Mouse (Mus musculus): ENCODE measurements around the gene Arhgap10. TPM values are rescaled to one million over a fixed set of nuclear protein-coding genes. Genes with fewer than 3 reads are reported as not detected.

Arhgap10 gene
- polyA plus RNA-seq, 1 experiment: 17.6 TPM

- no peaks in the 10 kb centered on the region for H3K79me2 ChIP-seq (ENCODE audit: control insufficient read depth, insufficient read depth)
- no peak overlapping the region for H3K4me3 ChIP-seq (ENCODE audit: insufficient read depth, poor library complexity, severe bottlenecking)
- no peak for TF ChIP-seq USF1 (IDR thresholded peaks at IDR 0.05; ENCODE audit: low read depth)
- no peak for TF ChIP-seq MYOG (IDR thresholded peaks at IDR 0.05; ENCODE audit: control insufficient read depth, extremely low read depth, insufficient read length)
- no peak for TF ChIP-seq FOSL1 (IDR thresholded peaks at IDR 0.05; ENCODE audit: insufficient read depth, low read length, poor library complexity, severe bottlenecking)
- no peak for TF ChIP-seq MYOD1 (IDR thresholded peaks at IDR 0.05; ENCODE audit: control insufficient read depth, insufficient read length, low read depth)
- no peak for TF ChIP-seq MAX (IDR thresholded peaks at IDR 0.05)
- no peak for TF ChIP-seq CTCF (IDR thresholded peaks at IDR 0.05; ENCODE audit: control insufficient read depth, insufficient read depth, insufficient read length)
- TF ChIP-seq CEBPB (IDR thresholded peaks at IDR 0.05; ENCODE audit: low read depth): no peak
- no peak overlapping the region for H3ac ChIP-seq (ENCODE audit: control insufficient read depth, insufficient read length, low read depth)
- H3K79me3 ChIP-seq (ENCODE audit: low read depth): no peaks in the 10 kb centered on the region
- H3K27me3 ChIP-seq (ENCODE audit: control insufficient read depth, insufficient read depth, insufficient read length): no peaks in the 10 kb centered on the region
- H3K36me3 ChIP-seq (ENCODE audit: control insufficient read depth, insufficient read depth): peaks cover 22% of the 10 kb centered on the region
These were observed 147.4 kb downstream of the Arhgap10 start for GRCm38 (mm10) chr8:77370308-77370707.

DNA sequence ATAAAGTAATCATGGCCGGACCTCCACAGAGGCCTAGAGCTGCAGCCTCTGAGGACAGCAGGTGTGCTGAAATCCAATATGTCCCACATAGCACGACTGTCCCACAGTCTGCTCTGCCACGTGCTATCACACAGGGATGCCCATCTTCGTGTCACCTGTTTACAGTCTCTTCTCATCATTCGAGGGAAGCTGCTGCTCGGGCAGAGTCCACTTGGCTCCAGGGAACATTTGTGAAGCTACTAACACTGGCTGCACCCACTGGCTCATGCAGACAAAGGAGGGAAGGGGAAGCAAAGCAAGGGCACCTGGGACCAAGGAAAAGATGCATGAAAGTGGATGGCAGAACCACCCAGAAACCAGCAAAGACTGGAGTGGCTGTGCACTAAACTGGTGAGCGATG, 148.1 kb downstream of the Arhgap10 start:
- Histone ChIP-seq H3K79me3 (ENCODE audit: low read depth) (no peaks in the 10 kb centered on the region), H3K79me2 (ENCODE audit: control insufficient read depth, insufficient read depth) (no peaks in the 10 kb centered on the region), H3K27me3 (ENCODE audit: control insufficient read depth, insufficient read depth, insufficient read length) (no peaks in the 10 kb centered on the region), H3K36me3 (ENCODE audit: control insufficient read depth, insufficient read depth) (peaks cover 25% of the 10 kb centered on the region), H3K4me3 (ENCODE audit: insufficient read depth, poor library complexity, severe bottlenecking) (no peak overlapping the region), H3ac (ENCODE audit: control insufficient read depth, insufficient read length, low read depth) (no peak overlapping the region)
- no peak for TF ChIP-seq FOSL1 (IDR thresholded peaks at IDR 0.05; ENCODE audit: insufficient read depth, low read length, poor library complexity, severe bottlenecking)
- TF ChIP-seq CTCF (IDR thresholded peaks at IDR 0.05; ENCODE audit: control insufficient read depth, insufficient read depth, insufficient read length): no peak
- no peak for TF ChIP-seq CEBPB (IDR thresholded peaks at IDR 0.05; ENCODE audit: low read depth)
- no peak for TF ChIP-seq MYOG (IDR thresholded peaks at IDR 0.05; ENCODE audit: control insufficient read depth, extremely low read depth, insufficient read length)
- TF ChIP-seq USF1 (IDR thresholded peaks at IDR 0.05; ENCODE audit: low read depth): no peak
- no peak for TF ChIP-seq MYOD1 (IDR thresholded peaks at IDR 0.05; ENCODE audit: control insufficient read depth, insufficient read length, low read depth)
- no peak for TF ChIP-seq MAX (IDR thresholded peaks at IDR 0.05)

DNA sequence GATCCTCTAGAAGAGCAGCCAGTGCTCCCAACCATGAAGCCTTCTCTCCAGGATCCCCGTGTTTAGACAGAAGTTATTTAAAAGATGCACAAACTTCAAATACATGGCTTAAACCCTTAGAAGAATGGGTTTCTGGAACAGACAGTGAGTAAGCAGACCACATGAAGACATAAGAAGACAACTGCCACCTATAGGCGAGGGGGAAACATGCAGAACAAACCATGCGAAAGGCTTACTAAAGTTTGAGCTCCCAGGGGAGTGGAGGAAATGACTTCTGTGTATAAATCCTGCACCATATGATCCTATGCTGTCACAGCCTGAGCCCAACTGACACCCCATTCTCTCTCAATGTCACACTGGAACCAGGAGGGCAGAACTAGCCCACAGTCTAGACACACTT, 150.7 kb downstream of the Arhgap10 start:
- H3ac ChIP-seq (ENCODE audit: control insufficient read depth, insufficient read length, low read depth): no peak overlapping the region
- peaks cover 22% of the 10 kb centered on the region for H3K36me3 ChIP-seq (ENCODE audit: control insufficient read depth, insufficient read depth)
- TF ChIP-seq CEBPB (IDR thresholded peaks at IDR 0.05; ENCODE audit: low read depth): no peak
- no peak for TF ChIP-seq MAX (IDR thresholded peaks at IDR 0.05)
- TF ChIP-seq MYOD1 (IDR thresholded peaks at IDR 0.05; ENCODE audit: control insufficient read depth, insufficient read length, low read depth): no peak
- TF ChIP-seq FOSL1 (IDR thresholded peaks at IDR 0.05; ENCODE audit: insufficient read depth, low read length, poor library complexity, severe bottlenecking): no peak
- no peak for TF ChIP-seq MYOG (IDR thresholded peaks at IDR 0.05; ENCODE audit: control insufficient read depth, extremely low read depth, insufficient read length)
- TF ChIP-seq CTCF (IDR thresholded peaks at IDR 0.05; ENCODE audit: control insufficient read depth, insufficient read depth, insufficient read length): no peak
- no peak for TF ChIP-seq USF1 (IDR thresholded peaks at IDR 0.05; ENCODE audit: low read depth)
- H3K79me3 ChIP-seq (ENCODE audit: low read depth): no peaks in the 10 kb centered on the region
- H3K79me2 ChIP-seq (ENCODE audit: control insufficient read depth, insufficient read depth): no peaks in the 10 kb centered on the region
- no peak overlapping the region for H3K4me3 ChIP-seq (ENCODE audit: insufficient read depth, poor library complexity, severe bottlenecking)
- no peaks in the 10 kb centered on the region for H3K27me3 ChIP-seq (ENCODE audit: control insufficient read depth, insufficient read depth, insufficient read length)

DNA sequence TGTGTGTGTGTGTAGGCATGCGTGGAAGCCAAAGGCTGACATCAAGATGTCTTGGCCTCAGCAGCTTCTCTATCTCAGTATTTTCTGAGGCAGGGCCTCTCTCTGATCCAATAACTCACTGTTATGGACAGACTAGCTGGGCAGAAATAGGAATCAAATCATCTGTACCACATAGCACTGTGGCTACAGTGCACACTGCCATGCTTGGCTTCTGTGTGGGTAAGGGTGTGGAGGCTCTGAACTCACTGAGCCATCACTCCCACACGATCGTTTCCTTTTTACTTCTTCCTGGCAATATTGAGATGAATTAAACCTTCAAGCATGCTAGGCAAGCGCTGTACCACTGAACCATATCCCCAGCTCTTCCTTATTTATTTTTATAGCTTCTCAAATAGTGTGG, 151.3 kb downstream of the Arhgap10 start:
- Histone ChIP-seq H3K79me2 (ENCODE audit: control insufficient read depth, insufficient read depth) (no peaks in the 10 kb centered on the region), H3K27me3 (ENCODE audit: control insufficient read depth, insufficient read depth, insufficient read length) (no peaks in the 10 kb centered on the region), H3K36me3 (ENCODE audit: control insufficient read depth, insufficient read depth) (peaks cover 29% of the 10 kb centered on the region), H3K4me3 (ENCODE audit: insufficient read depth, poor library complexity, severe bottlenecking) (no peak overlapping the region), H3K79me3 (ENCODE audit: low read depth) (no peaks in the 10 kb centered on the region), H3ac (ENCODE audit: control insufficient read depth, insufficient read length, low read depth) (no peak overlapping the region)
- no peak for TF ChIP-seq CEBPB (IDR thresholded peaks at IDR 0.05; ENCODE audit: low read depth)
- TF ChIP-seq MYOD1 (IDR thresholded peaks at IDR 0.05; ENCODE audit: control insufficient read depth, insufficient read length, low read depth): no peak
- TF ChIP-seq CTCF (IDR thresholded peaks at IDR 0.05; ENCODE audit: control insufficient read depth, insufficient read depth, insufficient read length): no peak
- no peak for TF ChIP-seq MYOG (IDR thresholded peaks at IDR 0.05; ENCODE audit: control insufficient read depth, extremely low read depth, insufficient read length)
- TF ChIP-seq FOSL1 (IDR thresholded peaks at IDR 0.05; ENCODE audit: insufficient read depth, low read length, poor library complexity, severe bottlenecking): no peak
- TF ChIP-seq MAX (IDR thresholded peaks at IDR 0.05): no peak
- TF ChIP-seq USF1 (IDR thresholded peaks at IDR 0.05; ENCODE audit: low read depth): no peak

DNA sequence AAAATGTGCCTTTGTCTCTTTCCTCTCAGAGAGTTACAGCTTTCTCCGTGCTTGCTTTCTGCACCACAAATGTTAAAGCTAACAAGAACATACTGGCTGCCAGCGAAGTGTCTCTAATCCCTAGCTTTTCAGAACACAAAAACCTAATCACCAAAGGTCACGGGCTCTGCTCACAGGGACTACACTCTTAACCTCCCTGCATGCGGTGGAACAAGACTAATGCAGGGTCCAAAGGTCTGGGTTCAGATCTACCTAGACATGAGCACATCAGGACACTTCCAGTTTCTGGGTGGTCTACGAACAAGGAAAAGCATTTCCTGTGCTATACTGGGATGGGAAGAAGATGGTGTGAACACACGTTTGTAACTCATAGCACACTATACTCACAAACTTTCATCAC, 151.8 kb downstream of the Arhgap10 start:
- Histone ChIP-seq H3K79me2 (ENCODE audit: control insufficient read depth, insufficient read depth) (no peaks in the 10 kb centered on the region), H3K36me3 (ENCODE audit: control insufficient read depth, insufficient read depth) (peaks cover 32% of the 10 kb centered on the region)

More for the DNA sequence above, 151.8 kb downstream of the Arhgap10 start:
- Histone ChIP-seq H3K79me3 (ENCODE audit: low read depth) (no peaks in the 10 kb centered on the region), H3K4me3 (ENCODE audit: insufficient read depth, poor library complexity, severe bottlenecking) (no peak overlapping the region), H3ac (ENCODE audit: control insufficient read depth, insufficient read length, low read depth) (no peak overlapping the region), H3K27me3 (ENCODE audit: control insufficient read depth, insufficient read depth, insufficient read length) (no peaks in the 10 kb centered on the region)
- TF ChIP-seq FOSL1 (IDR thresholded peaks at IDR 0.05; ENCODE audit: insufficient read depth, low read length, poor library complexity, severe bottlenecking): no peak
- TF ChIP-seq MYOD1 (IDR thresholded peaks at IDR 0.05; ENCODE audit: control insufficient read depth, insufficient read length, low read depth): no peak
- TF ChIP-seq MAX (IDR thresholded peaks at IDR 0.05): no peak
- TF ChIP-seq MYOG (IDR thresholded peaks at IDR 0.05; ENCODE audit: control insufficient read depth, extremely low read depth, insufficient read length): no peak
- no peak for TF ChIP-seq CTCF (IDR thresholded peaks at IDR 0.05; ENCODE audit: control insufficient read depth, insufficient read depth, insufficient read length)
- TF ChIP-seq USF1 (IDR thresholded peaks at IDR 0.05; ENCODE audit: low read depth): no peak
- TF ChIP-seq CEBPB (IDR thresholded peaks at IDR 0.05; ENCODE audit: low read depth): no peak
